Mouse (Mus musculus) myocyte (in vitro differentiated cells): ENCODE results near the gene Arl13b.
A peak's percentile ranks its signal among the peaks of the same experiment; 100 is the strongest.

Source experiments
- CEBPB ChIP-seq: IDR thresholded peaks from 2 replicates; pipeline ENCODE4 v1.6.1; 2011; ENCODE audit warnings: mild to moderate bottlenecking, moderate library complexity; ENCODE audit not compliant: poor library complexity, insufficient read depth, severe bottlenecking
- E2F4 ChIP-seq: IDR thresholded peaks from one replicate; pipeline ENCODE4 v1.6.1; 2011; ENCODE audit warnings: mild to moderate bottlenecking, control low read depth, moderate library complexity; ENCODE audit not compliant: insufficient read depth
- MAX ChIP-seq: IDR thresholded peaks from one replicate; pipeline ENCODE4 v1.6.1; 2011; ENCODE audit warnings: low read depth, mild to moderate bottlenecking, control low read depth
- POLR2A ChIP-seq: IDR thresholded peaks from one replicate; pipeline ENCODE4 v1.6.1; 2011; ENCODE audit warnings: low read depth, mild to moderate bottlenecking, control low read depth, moderate library complexity; ENCODE audit not compliant: insufficient read length
- POLR2AphosphoS2 ChIP-seq: IDR thresholded peaks from one replicate; pipeline ENCODE4 v1.6.1; 2011; ENCODE audit warnings: low read depth, control low read depth; ENCODE audit not compliant: insufficient read length
- SRF ChIP-seq: IDR thresholded peaks from one replicate; pipeline ENCODE4 v1.6.1; 2011; ENCODE audit warnings: low read depth; ENCODE audit not compliant: control insufficient read depth, insufficient read length
- USF1 ChIP-seq: IDR thresholded peaks from one replicate; pipeline ENCODE4 v1.6.1; 2011; ENCODE audit warnings: low read depth, mild to moderate bottlenecking, control low read depth, moderate library complexity

DNA sequence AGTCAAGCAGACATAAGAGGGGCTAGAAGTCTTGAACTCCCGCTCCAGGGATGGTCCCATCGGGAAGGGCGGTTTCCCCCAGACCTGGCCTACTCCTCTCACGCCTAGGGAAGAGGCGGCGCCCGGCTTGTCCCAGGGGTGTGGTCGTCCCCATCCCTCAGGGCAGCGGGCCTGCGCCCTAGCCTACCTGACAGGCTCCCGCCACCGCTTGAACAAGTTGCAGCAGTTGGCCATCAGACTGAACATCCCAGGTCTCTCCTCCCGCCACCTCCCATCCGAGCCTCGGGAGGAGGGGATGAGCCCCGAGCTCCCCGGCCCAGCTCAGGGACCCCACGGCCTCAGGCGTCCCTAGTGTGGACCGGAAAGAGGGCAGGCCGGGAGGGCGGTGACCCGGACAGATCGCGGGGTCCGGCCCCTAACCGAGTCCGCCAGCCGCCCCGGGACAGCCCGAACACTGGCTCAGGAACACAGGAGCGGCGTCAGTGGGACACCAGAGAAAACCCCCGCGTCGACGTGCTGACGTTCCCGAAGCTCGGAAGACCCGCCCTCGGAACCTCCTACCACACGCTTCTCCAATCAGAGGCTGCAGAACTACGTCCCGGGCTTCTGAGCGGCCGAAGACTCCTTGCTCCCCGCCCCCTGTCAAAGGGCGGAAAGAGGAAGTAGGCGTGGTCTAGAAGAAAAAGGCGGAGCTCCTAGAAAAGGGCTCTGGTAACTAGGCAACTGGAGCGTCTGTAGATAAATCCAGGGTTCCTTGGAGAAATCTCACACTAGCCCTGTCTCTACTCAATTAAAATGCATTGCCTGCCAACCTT lies at the start of gene Arl13b:
- peak; percentile 64 for TF ChIP-seq POLR2A
- TF ChIP-seq E2F4: peak; percentile 47
- TF ChIP-seq CEBPB: no peak
- TF ChIP-seq MAX: no peak
- no peak for TF ChIP-seq SRF
- TF ChIP-seq POLR2AphosphoS2: peak; percentile 26
- no peak for TF ChIP-seq USF1
